Mouse (Mus musculus) heart, adult 2 months (tissue): Measurements from ENCODE around the gene Hist2h2aa1. TPM values are rescaled to one million over a fixed set of nuclear protein-coding genes. Genes with fewer than 3 reads are reported as not detected.
"Not testable (repeated sequence)": the region's sequence is repeated elsewhere in the genome, so short reads cannot be mapped to it uniquely, and the experiment has no call there.

Source experiments
- DNase-seq, 2 experiments: peaks; one replicate each; pipeline ENCODE4 v3.0.0; 2021
- H3K27ac ChIP-seq: fragments of 200-600 bp; 2 replicates; pipeline ENCODE4 v1.8.1; 2022
- H3K27me3 ChIP-seq: fragments of 200-500 bp; 2 replicates; pipeline ENCODE4 v1.6.1; 2012; ENCODE audit warnings: mild to moderate bottlenecking, low read length, inconsistent platforms, mixed read lengths; ENCODE audit not compliant: control insufficient read depth, insufficient read depth
- H3K36me3 ChIP-seq: fragments of 200-500 bp; 2 replicates; pipeline ENCODE4 v1.6.1; 2012; ENCODE audit warnings: low read length, inconsistent platforms; ENCODE audit not compliant: control insufficient read depth, insufficient read depth
- H3K4me1 ChIP-seq: fragments of 200-500 bp; 2 replicates; pipeline ENCODE4 v1.6.1; 2011; ENCODE audit warnings: low read length; ENCODE audit not compliant: control insufficient read depth, insufficient read depth
- H3K4me3 ChIP-seq: fragments of 200-600 bp; 2 replicates; pipeline ENCODE4 v1.8.1; 2022
- H3K79me2 ChIP-seq: fragments of 200-500 bp; replicated peaks from 2 replicates; pipeline ENCODE4 v1.6.1; 2012; ENCODE audit warnings: mild to moderate bottlenecking, inconsistent platforms, low read length, moderate library complexity, mixed read lengths; ENCODE audit not compliant: control insufficient read depth, insufficient read depth
- H3K9ac ChIP-seq: fragments of 200-500 bp; 2 replicates; pipeline ENCODE4 v1.6.1; 2012; ENCODE audit warnings: low read depth, mild to moderate bottlenecking, control low read depth, inconsistent platforms, low read length, mixed read lengths
- CTCF ChIP-seq: fragments of 200-600 bp; IDR thresholded peaks from 2 replicates; pipeline ENCODE4 v1.8.1; 2022; ENCODE audit warnings: antibody characterized with exemption, mild to moderate bottlenecking, moderate library complexity
- EP300 ChIP-seq: fragments of 200-500 bp; IDR thresholded peaks from 2 replicates; pipeline ENCODE4 v1.6.1; 2011; ENCODE audit warnings: low read depth, low read length, control low read depth; ENCODE audit not compliant: insufficient read depth
- POLR2A ChIP-seq: fragments of 200-500 bp; IDR thresholded peaks from 2 replicates; pipeline ENCODE4 v1.6.1; 2011; ENCODE audit warnings: mild to moderate bottlenecking, low read depth, low read length, control low read depth; ENCODE audit not compliant: insufficient read depth
- WGBS: fragments of 180-500 bp; shearing (Covaris S2); methylation state at CpG from one replicate; pipeline ENCODE4 v1.1.7; 2018; 5-methylcytosine and 5-hydroxymethylcytosine counted together
- intact Hi-C: fragments of 180-260 bp; cut with DNase I; formaldehyde crosslinking; loops from one replicate; pipeline ENCODE4 v1.15.1; 2025
- polyA plus RNA-seq: library from polyadenylated mRNA; depleted of rRNA; stranded (reverse); fragments of >200 nt; gene quantifications from 2 replicates; pipeline ENCODE4 v1.2.3, GENCODE M21; 2012
- total RNA-seq, 2 experiments: library from RNA; stranded (reverse); gene quantifications; 2 replicates each; pipeline ENCODE4 v1.2.3; 2021

Gene Hist2h2aa1
- total and polyA plus RNA-seq, 3 experiments, result 7.1 to 124 (median 13.0) TPM

- WGBS, result 38% methylated on average over 2 of the region's 2 CpGs
These were observed 45.6 kb upstream of the Hist2h2aa1 start for GRCm38 (mm10) chr3:96199731-96200130.

GRCm38 (mm10) chr3:96207819-96208218 is 37.5 kb upstream of the Hist2h2aa1 start:
- H3K79me2 ChIP-seq, result no peaks in the 10 kb centered on the region
- H3K9ac ChIP-seq, result no peak overlapping the region
- H3K4me3 ChIP-seq, result no peak overlapping the region
- DNase-seq, result no peak
- no peaks in the 10 kb centered on the region for H3K27me3 ChIP-seq
- H3K36me3 ChIP-seq, result no peaks in the 10 kb centered on the region
- TF ChIP-seq EP300, result no peak
- peak; percentile 46 for TF ChIP-seq CTCF
- intact Hi-C loops, result no loop called here
- H3K4me1 ChIP-seq, result no peaks in the 10 kb centered on the region
- WGBS, result 81% methylated on average over 3 of the region's 3 CpGs
- no peak overlapping the region for H3K27ac ChIP-seq

More at GRCm38 (mm10) chr3:96199731-96200130, 45.6 kb upstream of the Hist2h2aa1 start:
- Histone ChIP-seq H3K9ac (no peak overlapping the region), H3K27me3 (no peaks in the 10 kb centered on the region), H3K27ac (no peak overlapping the region), H3K36me3 (no peaks in the 10 kb centered on the region), H3K4me3 (no peak overlapping the region), H3K79me2 (no peaks in the 10 kb centered on the region), H3K4me1 (no peaks in the 10 kb centered on the region)
- TF ChIP-seq EP300, result no peak
- no peak for TF ChIP-seq POLR2A
- TF ChIP-seq CTCF, result no peak
- DNase-seq, result no peak
- intact Hi-C loops, result no loop called here

DNA sequence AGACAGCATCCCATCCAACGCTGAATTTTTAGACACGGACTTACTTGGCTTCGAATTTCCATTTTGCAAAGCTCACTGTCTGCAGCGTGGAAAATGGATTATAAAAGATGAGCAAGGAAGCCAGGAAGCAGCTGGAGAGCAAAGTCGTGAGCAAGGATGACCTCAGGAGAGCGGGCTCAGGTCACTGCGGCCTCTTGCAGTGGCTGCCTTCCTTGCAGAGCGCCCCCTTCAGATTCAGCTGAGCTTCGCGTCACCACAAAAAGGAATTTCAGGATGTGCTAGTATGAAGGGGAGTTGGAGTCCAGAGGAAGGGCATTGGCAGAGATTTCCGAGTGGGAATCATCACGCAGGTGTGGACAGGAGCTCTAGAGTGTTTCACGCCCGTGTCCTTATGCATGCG is 36.1 kb upstream of the Hist2h2aa1 start:
- H3K27me3 ChIP-seq, result no peaks in the 10 kb centered on the region
- no peak overlapping the region for H3K4me3 ChIP-seq
- no peaks in the 10 kb centered on the region for H3K4me1 ChIP-seq
- no peaks in the 10 kb centered on the region for H3K79me2 ChIP-seq
- WGBS, result 28% methylated on average over 15 of the region's 15 CpGs
- TF ChIP-seq CTCF (peak; percentile 43), EP300 (no peak)
- no peak overlapping the region for H3K27ac ChIP-seq
- H3K36me3 ChIP-seq, result no peaks in the 10 kb centered on the region
- DNase-seq, result no peak
- intact Hi-C loops, result no loop called here
- H3K9ac ChIP-seq, result no peak overlapping the region

- peak; percentile 54 to 56 for DNase-seq
- intact Hi-C loops, result loop anchor here (2.0 to 5.0 kb wide), 2 partner anchors 44 to 152 kb away; no protein-coding TSS in a partner anchor
- TF ChIP-seq EP300, result no peak
- TF ChIP-seq POLR2A, result no peak; the same call in 1 of the 2 replicates
- peak; percentile 53 for TF ChIP-seq CTCF
- Histone ChIP-seq H3K4me1 (peaks cover 7% of the 10 kb centered on the region), H3K36me3 (peaks cover 2% of the 10 kb centered on the region), H3K27ac (peak overlapping the region; percentile 98), H3K4me3 (peak overlapping the region; percentile 57), H3K79me2 (no peaks in the 10 kb centered on the region), H3K9ac (peak overlapping the region; percentile 91), H3K27me3 (no peaks in the 10 kb centered on the region)
- under 1% methylated on average over 12 of the region's 12 CpGs for WGBS
These were observed 26.1 kb upstream of the Hist2h2aa1 start for GRCm38 (mm10) chr3:96219191-96219641.

GRCm38 (mm10) chr3:96219661-96220130 is 25.6 kb upstream of the Hist2h2aa1 start, which contains the start of the genes Bola1 and Hist2h2ab:
Gene Bola1, minus strand, starts transcription at chr3:96219709.
Gene Hist2h2ab, plus strand, starts transcription at chr3:96219865.
- Histone ChIP-seq H3K4me1 (peaks cover 7% of the 10 kb centered on the region), H3K27me3 (no peaks in the 10 kb centered on the region), H3K4me3 (peak within 1 kb of the TSS; percentile 57), H3K27ac (peak within 1 kb of the TSS; percentile 98), H3K36me3 (peaks cover 2% of the 10 kb centered on the region), H3K9ac (peak within 1 kb of the TSS; percentile 97), H3K79me2 (no peaks in the 10 kb centered on the region)
- intact Hi-C loops, result loop anchor here (1.0 to 5.0 kb wide), 4 partner anchors 44 to 327 kb away; partner anchors contain the start of genes Aph1a, BC028528 and Hist2h4
- DNase-seq, result peak; percentile 87 to 88
- under 1% methylated on average over 37 of the region's 37 CpGs for WGBS
- TF ChIP-seq POLR2A, result peak; percentile 74
- TF ChIP-seq CTCF, result no peak
- peak; percentile 31; the same call in 1 of the 2 replicates for TF ChIP-seq EP300

DNA sequence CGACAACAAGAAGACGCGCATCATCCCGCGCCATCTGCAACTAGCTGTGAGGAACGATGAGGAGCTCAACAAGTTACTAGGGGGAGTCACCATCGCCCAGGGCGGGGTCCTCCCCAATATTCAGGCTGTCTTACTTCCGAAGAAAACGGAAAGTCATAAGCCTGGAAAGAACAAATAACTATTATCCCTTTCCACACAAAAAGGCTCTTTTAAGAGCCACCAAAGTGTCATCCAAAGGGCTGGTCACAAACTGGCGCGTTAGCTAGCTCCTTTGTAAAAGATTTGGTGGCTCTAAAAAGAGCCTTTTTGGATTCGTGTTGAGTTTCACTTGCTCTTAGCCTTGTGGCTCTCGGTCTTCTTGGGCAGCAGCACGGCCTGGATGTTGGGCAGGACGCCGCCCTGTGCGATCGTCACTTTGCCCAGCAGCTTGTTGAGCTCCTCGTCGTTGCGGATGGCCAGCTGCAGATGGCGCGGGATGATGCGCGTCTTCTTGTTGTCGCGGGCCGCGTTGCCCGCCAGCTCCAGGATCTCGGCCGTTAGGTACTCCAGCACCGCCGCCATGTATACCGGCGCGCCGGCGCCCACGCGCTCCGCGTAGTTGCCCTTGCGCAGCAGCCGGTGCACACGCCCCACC is 25.0 kb upstream of the Hist2h2aa1 start:
- not testable (repeated sequence) for H3K4me1 ChIP-seq, H3K27me3 ChIP-seq, H3K36me3 ChIP-seq, H3K79me2 ChIP-seq, DNase-seq
- under 1% methylated on average over 42 of the region's 47 CpGs for WGBS
- peak overlapping the region; percentile 98 for H3K27ac ChIP-seq
- peak overlapping the region; percentile 97 for H3K9ac ChIP-seq
- peak overlapping the region; percentile 57 for H3K4me3 ChIP-seq
- intact Hi-C loops, result loop anchor here (1.0 to 5.0 kb wide), 2 partner anchors 43 to 328 kb away; partner anchors contain the start of genes Aph1a, BC028528 and Hist2h4
